In genomic region chr19:22008053-22008935, GRCm38 (mm10) we compare ENCODE assay signal across 19 mouse cellular contexts.
DNase-seq lines count a peak whose midpoint lies in the region; ATAC-seq and TF ChIP-seq lines count a peak whose summit lies in the region.
"Had no signal": no experiment of that assay in that cellular context is flagged by ENCODE, and none has a peak within 500 bp of the region (broad histone marks: within the 10 kb centered on the region; RNA-seq: fewer than 3 reads in every experiment).

No protein-coding gene starts in this region.

- ATAC-seq in neural tube, embryonic 11.5 days (ENCODE audit: insufficient read depth, low FRiP score, low TSS enrichment) = peak; percentile 50; the same call in 1 of the 2 replicates
- peak; percentile 49 for ATAC-seq in hindbrain, postnatal 0 days
- ATAC-seq in neural tube, embryonic 14.5 days (ENCODE audit: low read depth) = peak; percentile 76; the same call in 1 of the 2 replicates

- H3K9ac ChIP-seq in neural tube, embryonic 11.5 days (ENCODE audit: low read length) = no peak overlapping the region
- H3K9ac ChIP-seq in hindbrain, postnatal 0 days (replicated peaks; ENCODE audit: low read length) = no peak overlapping the region
- H3K9ac ChIP-seq in neural tube, embryonic 14.5 days (replicated peaks; ENCODE audit: low read depth, low read length) = no peak overlapping the region
- H3K9ac ChIP-seq: embryonic facial prominence, embryonic 12.5 days; limb, embryonic 12.5 days; liver, embryonic 14.5 days had no signal

- no peaks in the 10 kb centered on the region for H3K9me3 ChIP-seq in neural tube, embryonic 11.5 days (ENCODE audit: control insufficient read depth, low read length)
- H3K9me3 ChIP-seq in hindbrain, postnatal 0 days (ENCODE audit: low read length) = no peaks in the 10 kb centered on the region
- no peaks in the 10 kb centered on the region for H3K9me3 ChIP-seq in neural tube, embryonic 14.5 days (ENCODE audit: control insufficient read depth, low read length)
- H3K9me3 ChIP-seq: embryonic facial prominence, embryonic 12.5 days; limb, embryonic 12.5 days had no signal

- H3K4me3 ChIP-seq in neural tube, embryonic 11.5 days (ENCODE audit: low read depth, low read length) = no peak overlapping the region
- no peak overlapping the region for H3K4me3 ChIP-seq in hindbrain, postnatal 0 days (ENCODE audit: low read length)
- no peak overlapping the region for H3K4me3 ChIP-seq in neural tube, embryonic 14.5 days (ENCODE audit: low read depth, low read length)
- H3K4me3 ChIP-seq: embryonic facial prominence, embryonic 12.5 days; layer of hippocampus, adult 2 months; left cerebral cortex, adult 2 months; limb, embryonic 12.5 days had no signal

- TF ChIP-seq CTCF in hindbrain, postnatal 0 days (IDR thresholded peaks at IDR 0.05; ENCODE audit: low read depth) = no peak

- no peak overlapping the region for H3K4me2 ChIP-seq in neural tube, embryonic 11.5 days (ENCODE audit: low read depth)
- no peak overlapping the region for H3K4me2 ChIP-seq in hindbrain, postnatal 0 days (ENCODE audit: low read depth, low read length)
- H3K4me2 ChIP-seq in neural tube, embryonic 14.5 days (ENCODE audit: low read depth, low read length) = no peak overlapping the region
- H3K4me2 ChIP-seq: embryonic facial prominence, embryonic 12.5 days; heart, embryonic 11.5 days; limb, embryonic 12.5 days had no signal

- 80% methylated on average over 13 of the region's 13 CpGs for WGBS in neural tube, embryonic 11.5 days
- WGBS in hindbrain, postnatal 0 days = 65% methylated on average over 13 of the region's 13 CpGs
- 61% methylated on average over 13 of the region's 13 CpGs for WGBS in neural tube, embryonic 14.5 days

- DNase-seq in cerebellum, postnatal 10 days = peak; percentile 10 to 22
- DNase-seq in cerebellum, postnatal 4 days (ENCODE audit: low spot score in 2 of 2) = no peak
- DNase-seq in neural tube, embryonic 11.5 days (ENCODE audit: low spot score) = no peak
- DNase-seq in neural tube, embryonic 10.5 days (ENCODE audit: extremely low spot score, low spot score) = no peak
- DNase-seq in hindbrain, postnatal 0 days (ENCODE audit: low spot score) = peak; percentile 46
- no peak for DNase-seq in embryo, embryonic 10.5 days (ENCODE audit: low spot score)
- DNase-seq in thymus, postnatal 25 days = no peak
- DNase-seq: adrenal gland, adult 8-10 months; cerebellum, adult 11-12 months; heart, postnatal 14 days; thymus, adult 18-20 months had no signal

- no peaks in the 10 kb centered on the region for H3K4me1 ChIP-seq in neural tube, embryonic 11.5 days (ENCODE audit: control insufficient read depth, insufficient read depth, low read length)
- no peaks in the 10 kb centered on the region for H3K4me1 ChIP-seq in hindbrain, postnatal 0 days (ENCODE audit: insufficient read depth, low read length)
- no peaks in the 10 kb centered on the region for H3K4me1 ChIP-seq in neural tube, embryonic 14.5 days (ENCODE audit: control insufficient read depth, insufficient read depth, low read length)
- H3K4me1 ChIP-seq: embryonic facial prominence, embryonic 12.5 days; limb, embryonic 12.5 days had no signal

- no peaks in the 10 kb centered on the region for H3K36me3 ChIP-seq in neural tube, embryonic 11.5 days (ENCODE audit: control insufficient read depth, insufficient read depth, low read length)
- H3K36me3 ChIP-seq in hindbrain, postnatal 0 days (ENCODE audit: insufficient read depth, low read length) = no peaks in the 10 kb centered on the region
- H3K36me3 ChIP-seq in neural tube, embryonic 14.5 days (ENCODE audit: control insufficient read depth, insufficient read depth, low read length) = no peaks in the 10 kb centered on the region
- H3K36me3 ChIP-seq: embryonic facial prominence, embryonic 12.5 days; limb, embryonic 12.5 days had no signal

- H3K27ac ChIP-seq in neural tube, embryonic 11.5 days (ENCODE audit: low read depth, low read length) = no peak overlapping the region
- no peak overlapping the region for H3K27ac ChIP-seq in hindbrain, postnatal 0 days
- no peak overlapping the region for H3K27ac ChIP-seq in neural tube, embryonic 14.5 days (ENCODE audit: low read depth, low read length)
- H3K27ac ChIP-seq: embryonic facial prominence, embryonic 12.5 days; kidney, postnatal 0 days; layer of hippocampus, adult 2 months; left cerebral cortex, adult 2 months; limb, embryonic 12.5 days; liver, embryonic 14.5 days had no signal

- no peaks in the 10 kb centered on the region for H3K27me3 ChIP-seq in neural tube, embryonic 11.5 days (ENCODE audit: control insufficient read depth, insufficient read depth, low read length)
- H3K27me3 ChIP-seq in hindbrain, postnatal 0 days (ENCODE audit: insufficient read depth, low read length) = no peaks in the 10 kb centered on the region
- no peaks in the 10 kb centered on the region for H3K27me3 ChIP-seq in neural tube, embryonic 14.5 days (ENCODE audit: control insufficient read depth, insufficient read depth, low read length)
- H3K27me3 ChIP-seq: embryonic facial prominence, embryonic 12.5 days; limb, embryonic 12.5 days had no signal

Comparison
In these comparisons a context has a peak if more than half of its experiments do, and no peak if none do; other contexts are left out.
1. DNase-seq: peak in cerebellum, postnatal 10 days (2 of 2) and hindbrain, postnatal 0 days (single experiment); none in cerebellum, postnatal 4 days (0 of 2), neural tube, embryonic 11.5 days (single experiment), neural tube, embryonic 10.5 days (single experiment), embryo, embryonic 10.5 days (single experiment) and thymus, postnatal 25 days (single experiment).
2. Peak in every context shown above with its lines, with median percentiles within 50 percentile points of each other: ATAC-seq.